Mouse (Mus musculus) spleen, adult 2 months (tissue): ENCODE results near the gene G6pc3. TPM values are rescaled to one million over a fixed set of nuclear protein-coding genes. Genes with fewer than 3 reads are reported as not detected.

Source experiments
- DNase-seq, 2 experiments: peaks; one replicate each; pipeline versions ENCODE4 v3.0.0 to v3.0.0-alpha.2; 2012 to 2021; ENCODE audit warnings: low spot score in 2 of 2, low read depth in 1 of 2
- H3K27ac ChIP-seq: fragments of 200-500 bp; 2 replicates; pipeline ENCODE4 v1.5.1; 2012; ENCODE audit warnings: low read length, inconsistent platforms; ENCODE audit not compliant: insufficient read depth
- H3K27me3 ChIP-seq: fragments of 200-500 bp; 2 replicates; pipeline ENCODE4 v1.6.1; 2012; ENCODE audit warnings: mild to moderate bottlenecking, moderate library complexity, low read length, inconsistent platforms; ENCODE audit not compliant: control insufficient read depth, insufficient read depth
- H3K36me3 ChIP-seq: fragments of 200-500 bp; 2 replicates; pipeline ENCODE4 v1.6.1; 2012; ENCODE audit warnings: mild to moderate bottlenecking, low read length, inconsistent platforms; ENCODE audit not compliant: control insufficient read depth, insufficient read depth
- H3K4me1 ChIP-seq: fragments of 200-500 bp; 2 replicates; pipeline ENCODE4 v1.6.1; 2011; ENCODE audit warnings: inconsistent platforms; ENCODE audit not compliant: control insufficient read depth, insufficient read depth, insufficient read length
- H3K4me3 ChIP-seq: fragments of 200-500 bp; 2 replicates; pipeline ENCODE4 v1.5.1; 2011; ENCODE audit warnings: mild to moderate bottlenecking, inconsistent platforms; ENCODE audit not compliant: insufficient read depth, insufficient read length; ENCODE audit errors: extremely low read depth
- CTCF ChIP-seq: fragments of 200-500 bp; IDR thresholded peaks from 2 replicates; pipeline ENCODE4 v1.5.1; 2011; ENCODE audit warnings: mild to moderate bottlenecking, inconsistent platforms; ENCODE audit not compliant: insufficient read depth, insufficient read length, insufficient replicate concordance; ENCODE audit errors: extremely low read depth
- POLR2A ChIP-seq: fragments of 200-500 bp; IDR thresholded peaks from 2 replicates; pipeline ENCODE4 v1.6.1; 2011; ENCODE audit warnings: low read depth, low read length, inconsistent platforms
- WGBS: fragments of 180-500 bp; shearing (Covaris S2); methylation state at CpG from one replicate; pipeline ENCODE4 v1.1.7; 2018; 5-methylcytosine and 5-hydroxymethylcytosine counted together
- polyA plus RNA-seq: library from polyadenylated mRNA; depleted of rRNA; stranded (reverse); fragments of >200 nt; gene quantifications from 2 replicates; pipeline ENCODE4 v1.2.3, GENCODE M21; 2012

Gene G6pc3
- polyA plus RNA-seq, 1 experiment, result 63.9 TPM

- WGBS, result 72% methylated on average over 9 of the region's 9 CpGs
- Histone ChIP-seq H3K36me3 (0 out of 2 replicates have a peak, but pooled peaks cover 1% of the 10 kb centered on the region), H3K27me3 (no peaks in the 10 kb centered on the region), H3K4me1 (peaks cover 9% of the 10 kb centered on the region; the same call in 1 of the 2 replicates), H3K27ac (no peak overlapping the region), H3K4me3 (no peak overlapping the region)
- DNase-seq, result no peak
- TF ChIP-seq CTCF (no peak), POLR2A (no peak)
These were observed 38.7 kb downstream of the G6pc3 start for GRCm38 (mm10) chr11:102228191-102228545.

GRCm38 (mm10) chr11:102228646-102229268 lies 39.3 kb downstream of the G6pc3 start:
- Histone ChIP-seq H3K4me3 (peak overlapping the region; percentile 69), H3K4me1 (peaks cover 9% of the 10 kb centered on the region; the same call in 1 of the 2 replicates), H3K27me3 (no peaks in the 10 kb centered on the region), H3K27ac (no peak overlapping the region), H3K36me3 (0 out of 2 replicates have a peak, but pooled peaks cover 1% of the 10 kb centered on the region)
- DNase-seq, result no peak
- TF ChIP-seq CTCF (no peak), POLR2A (no peak)
- 22% methylated on average over 7 of the region's 7 CpGs for WGBS

DNA sequence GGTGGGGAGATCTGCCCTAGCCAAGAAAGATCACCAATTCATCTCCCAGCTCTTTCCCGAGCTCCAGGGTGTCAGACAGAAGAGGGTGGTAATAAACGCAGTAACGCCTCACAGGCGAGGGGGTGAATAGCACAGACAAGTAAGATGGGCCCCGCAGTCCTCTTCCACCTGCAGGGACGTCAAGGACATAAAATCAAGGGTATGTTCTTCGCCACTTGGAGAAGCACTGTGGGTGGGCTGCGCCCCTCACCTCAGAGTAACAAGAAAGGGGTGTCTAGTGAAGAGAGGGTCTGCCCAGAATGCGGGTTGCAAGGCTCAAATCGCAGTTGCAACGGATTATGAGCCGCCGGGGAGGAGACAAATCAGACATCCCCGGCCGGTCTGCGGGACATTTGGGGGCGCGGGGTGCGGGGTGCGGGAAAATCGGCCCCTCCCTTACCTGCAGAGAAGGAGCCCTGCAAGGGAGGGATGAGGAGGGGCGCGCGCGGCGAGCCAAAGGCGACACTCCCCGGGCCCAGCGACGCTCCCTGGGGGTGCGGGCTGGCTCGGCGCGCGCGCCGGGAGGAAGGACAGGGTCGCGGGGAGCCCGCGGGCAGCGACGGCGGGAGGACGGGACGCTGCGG lies 40.0 kb downstream of the G6pc3 start:
- TF ChIP-seq CTCF, result no peak
- TF ChIP-seq POLR2A, result no peak
- WGBS, result under 1% methylated on average over 45 of the region's 47 CpGs
- Histone ChIP-seq H3K36me3 (0 out of 2 replicates have a peak, but pooled peaks cover under 1% of the 10 kb centered on the region), H3K27ac (peak overlapping the region; percentile 61), H3K27me3 (no peaks in the 10 kb centered on the region), H3K4me3 (peak overlapping the region; percentile 69), H3K4me1 (peaks cover 9% of the 10 kb centered on the region; the same call in 1 of the 2 replicates)
- no peak for DNase-seq

GRCm38 (mm10) chr11:102230006-102230741 lies 40.8 kb downstream of the G6pc3 start, which contains the start of gene Hdac5:
Gene Hdac5, minus strand, starts transcription at chr11:102230166.
- Histone ChIP-seq H3K4me3 (peak within 1 kb of the TSS; percentile 69), H3K36me3 (no peaks in the 10 kb centered on the region), H3K27me3 (no peaks in the 10 kb centered on the region), H3K4me1 (peaks cover 9% of the 10 kb centered on the region; the same call in 1 of the 2 replicates), H3K27ac (peak within 1 kb of the TSS; percentile 61)
- DNase-seq, result peak; percentile 98 to 99
- WGBS, result under 1% methylated on average over 42 of the region's 49 CpGs
- TF ChIP-seq CTCF (no peak), POLR2A (peak; percentile 47; the same call in 1 of the 2 replicates)

DNA sequence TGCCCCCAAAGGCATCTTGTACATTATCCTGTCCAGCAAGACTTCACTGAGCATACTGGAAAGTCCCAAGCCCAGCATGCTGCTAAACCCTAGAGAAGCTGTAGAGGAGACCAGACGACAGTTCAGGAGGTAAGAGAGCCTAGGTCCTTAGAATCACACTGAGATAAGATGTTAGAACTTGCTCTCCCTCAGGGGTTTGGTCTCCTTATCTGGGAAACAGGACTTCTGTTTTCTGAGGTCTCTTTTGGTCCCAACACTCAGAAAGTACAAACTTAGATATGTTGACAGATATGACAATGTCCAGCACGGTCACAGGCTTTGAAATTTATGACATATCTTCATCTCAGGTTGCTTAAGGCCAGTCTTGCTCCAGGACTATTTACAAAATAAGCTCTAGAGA lies 46.6 kb downstream of the G6pc3 start:
- Histone ChIP-seq H3K27me3 (no peaks in the 10 kb centered on the region), H3K36me3 (no peaks in the 10 kb centered on the region), H3K27ac (no peak overlapping the region), H3K4me3 (no peak overlapping the region), H3K4me1 (no peaks in the 10 kb centered on the region)
- DNase-seq, result no peak
- TF ChIP-seq POLR2A (no peak), CTCF (no peak)
- WGBS, result 67% methylated on average over 2 of the region's 2 CpGs

DNA sequence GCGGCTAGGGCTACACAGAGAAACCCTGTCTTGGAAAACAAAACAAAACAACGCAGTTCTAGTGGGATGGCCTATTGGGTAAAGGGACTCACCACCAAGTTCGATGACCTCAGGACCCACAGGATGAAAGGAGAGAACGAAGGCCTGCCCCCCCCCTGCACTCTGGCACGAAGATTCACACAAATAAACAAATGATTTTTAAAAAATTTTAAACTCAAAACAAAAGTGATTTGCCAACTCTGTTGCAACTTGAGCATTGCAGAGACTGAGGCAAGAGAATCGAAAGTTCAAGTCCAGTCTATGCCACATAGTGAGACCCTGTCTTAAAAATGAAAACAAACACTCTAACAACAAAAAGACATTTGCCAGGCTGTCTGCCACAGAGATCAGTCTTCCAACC lies 51.2 kb downstream of the G6pc3 start:
- Histone ChIP-seq H3K4me1 (no peaks in the 10 kb centered on the region), H3K36me3 (no peaks in the 10 kb centered on the region), H3K27ac (no peak overlapping the region), H3K4me3 (no peak overlapping the region), H3K27me3 (no peaks in the 10 kb centered on the region)
- TF ChIP-seq POLR2A (no peak), CTCF (no peak)
- WGBS, result 88% methylated on average over 6 of the region's 6 CpGs
- no peak for DNase-seq
